ENCODE assay signal across 8 mouse cellular contexts in the genomic region with DNA sequence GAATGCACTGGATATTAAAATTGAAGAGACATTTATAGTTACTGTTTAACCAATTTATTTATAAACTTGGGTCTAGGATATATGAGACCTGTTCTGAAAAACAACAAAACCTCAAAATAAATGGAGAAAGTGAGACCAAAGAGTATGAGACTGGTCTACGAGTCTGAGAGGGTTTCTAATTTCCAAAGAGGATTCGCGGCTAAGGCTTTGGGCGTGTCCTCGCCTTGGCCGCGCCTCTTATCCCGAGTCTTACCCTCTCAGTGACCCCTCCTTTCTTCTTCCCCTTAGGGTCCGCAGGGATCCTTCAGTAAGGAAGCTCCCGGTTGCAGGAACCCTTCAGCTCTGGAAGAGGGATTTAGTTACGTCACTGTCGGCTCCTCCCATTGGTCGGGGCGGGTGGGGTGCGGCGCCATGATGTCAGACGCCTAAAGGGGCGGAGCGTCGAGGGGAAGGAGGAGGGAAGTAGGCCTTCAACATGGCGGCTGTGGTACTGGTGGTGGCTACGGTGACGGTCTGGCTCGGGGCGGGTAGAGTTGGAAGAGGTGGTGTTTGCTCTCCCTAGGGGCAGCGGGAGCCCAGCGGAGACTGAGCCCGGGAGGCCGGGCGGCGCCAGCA. TPM values are rescaled to one million over a fixed set of nuclear protein-coding genes. Genes with fewer than 3 reads are reported as not detected.
DNase-seq lines count a peak whose midpoint lies in the region; ATAC-seq and TF ChIP-seq lines count a peak whose summit lies in the region.

A gene (plus strand): TSS at position 413 of the 615 bp plus-strand sequence.

- under 1% methylated on average over 31 of the region's 31 CpGs for WGBS in forebrain, embryonic 15.5 days
- under 1% methylated on average over 31 of the region's 31 CpGs for WGBS in lung, adult 2 months

- peak; percentile 98 for DNase-seq in ES-E14 (ENCODE audit: low read depth, low spot score)
- peak; percentile 94 for DNase-seq in cerebellum, adult 11-12 months
- DNase-seq in heart, postnatal 25 days (ENCODE audit: low spot score): peak; percentile 91
- DNase-seq in layer of hippocampus, adult 18-20 months (ENCODE audit: low spot score in 2 of 2): peak; percentile 90 to 93
- peak; percentile 92 for DNase-seq in lung, adult 2 months
- peak; percentile 83 to 84 for DNase-seq in thymus, adult 18-20 months

- no peak for TF ChIP-seq CTCF in lung, adult 2 months (IDR thresholded peaks at IDR 0.05; ENCODE audit: insufficient read depth, low read length)

- intact Hi-C loops in heart, postnatal 25 days (cut with DNase I): loop anchor here (2.0 kb wide), 1 partner anchor 34 kb away; a partner anchor contains a TSS

- H3K4me3 ChIP-seq in ES-E14 (ENCODE audit: insufficient read depth in 1 of 2, low read depth in 1 of 2, low read length in 2 of 2, poor library complexity in 1 of 2, severe bottlenecking in 1 of 2): peak within 1 kb of the TSS; percentile 90 to 95
- H3K4me3 ChIP-seq in forebrain, embryonic 15.5 days: peak within 1 kb of the TSS; percentile 70
- peak within 1 kb of the TSS; percentile 86 for H3K4me3 ChIP-seq in lung, adult 2 months (replicated peaks; ENCODE audit: extremely low read depth, low read depth, low read length)

- H3K9me3 ChIP-seq in ES-E14 (ENCODE audit: control insufficient read depth, insufficient read depth, low read depth, low read length): no peaks in the 10 kb centered on the region
- no peaks in the 10 kb centered on the region for H3K9me3 ChIP-seq in forebrain, embryonic 15.5 days

- in situ Hi-C loops in ES-E14 (cut with MboI; ENCODE audit: low sequenced_read_pairs in 2 of 2, unreplicated experiment in 2 of 2): no loop called here

- no peaks in the 10 kb centered on the region for H3K36me3 ChIP-seq in ES-E14 (ENCODE audit: control insufficient read depth, insufficient read depth, low read length, poor library complexity, severe bottlenecking)
- no peaks in the 10 kb centered on the region; the same call in 1 of the 2 replicates for H3K36me3 ChIP-seq in forebrain, embryonic 15.5 days

- H3K4me2 ChIP-seq in forebrain, embryonic 15.5 days (replicated peaks): peak within 1 kb of the TSS; percentile 71

- peak within 1 kb of the TSS; percentile 83 for H3K27ac ChIP-seq in ES-E14 (ENCODE audit: insufficient read depth, low read depth, low read length, poor library complexity, severe bottlenecking)
- H3K27ac ChIP-seq in forebrain, embryonic 15.5 days (replicated peaks): peak within 1 kb of the TSS; percentile 96

- peaks cover 0 to 8% of the 10 kb centered on the region in 2 experiments; a peak in 2 of 4 replicates for H3K4me1 ChIP-seq in ES-E14 (ENCODE audit: control insufficient read depth in 2 of 2, insufficient read depth in 2 of 2, low read length in 2 of 2, poor library complexity in 1 of 2)
- peaks cover 24% of the 10 kb centered on the region for H3K4me1 ChIP-seq in forebrain, embryonic 15.5 days
- H3K4me1 ChIP-seq in lung, adult 2 months (ENCODE audit: control insufficient read depth, insufficient read depth, low read length): no peaks in the 10 kb centered on the region; the same call in none of the 2 replicates

- ATAC-seq in forebrain, embryonic 15.5 days (replicated peaks): peak; percentile 98
- peak; percentile 97 for ATAC-seq in neutrophil, adult 5-6 weeks (ENCODE audit: extremely low read depth, insufficient number of reproducible peaks, low FRiP score, poor library complexity, severe bottlenecking)

- H3K27me3 ChIP-seq in forebrain, embryonic 15.5 days: no peaks in the 10 kb centered on the region

- TF ChIP-seq POLR2A in lung, adult 2 months (IDR thresholded peaks at IDR 0.05; ENCODE audit: borderline replicate concordance, extremely low read depth, low read depth, low read length): peak; percentile 96; the same call in 1 of the 2 replicates

- peak within 1 kb of the TSS; percentile 96 for H3K9ac ChIP-seq in ES-E14 (ENCODE audit: insufficient read depth, low read depth, low read length, poor library complexity, severe bottlenecking)
- H3K9ac ChIP-seq in forebrain, embryonic 15.5 days (replicated peaks): peak within 1 kb of the TSS; percentile 69

TF ChIP-seq in ES-E14, 5 proteins besides CTCF, POLR2A, EP300 and RAD21:
- no peak for TF ChIP-seq MAFK (IDR thresholded peaks at IDR 0.05; ENCODE audit: insufficient read depth, low read depth, low read length)
- no peak for TF ChIP-seq HCFC1 (IDR thresholded peaks at IDR 0.05; ENCODE audit: borderline replicate concordance, insufficient read depth, low read length)
- TF ChIP-seq ZC3H11A (IDR thresholded peaks at IDR 0.05; ENCODE audit: borderline replicate concordance, low read depth, low read length): no peak
- no peak for TF ChIP-seq ZNF384 (IDR thresholded peaks at IDR 0.05; ENCODE audit: low read depth, low read length)
- no peak for TF ChIP-seq CHD2 (IDR thresholded peaks at IDR 0.05; ENCODE audit: low read depth, low read length)
TF ChIP-seq in ES-E14: peak in this region for 0.

RNA-seq across cellular contexts. Expression of the gene that starts here (rescaled TPM):
- total RNA-seq in ES-E14 (2012; rRNA removed): 24.3 and 27.5 TPM in 2 replicates
- 69.2 and 73.5 TPM in 2 replicates for polyA plus RNA-seq in forebrain, embryonic 15.5 days (2015; fragmentation: Nextera tagmentation; extraction: Ambion mirVana)
- total RNA-seq in heart, postnatal 25 days (2021): 10 to 100 TPM; 33.9 to 35.9 TPM
- 10 to 100 TPM; 53.7 to 54.0 TPM for total RNA-seq in layer of hippocampus, adult 18-20 months (2021)
- polyA plus RNA-seq in lung, adult 2 months (2012; rRNA removed): 16.9 and 24.0 TPM in 2 replicates
- 75.4 and 94.9 TPM in 2 replicates for total RNA-seq in neutrophil, adult 5-6 weeks (2017)

Comparison
In these comparisons a context has a peak if more than half of its experiments do, and no peak if none do; other contexts are left out.
1. Peak in every context shown above with its lines: DNase-seq, ATAC-seq, H3K4me3 ChIP-seq and H3K27ac ChIP-seq.